Mouse (Mus musculus): ENCODE measurements around the gene Fbxl15.

Fbxl15 gene

GRCm38 (mm10) chr19:46308706-46309435 lies 19.1 kb upstream of the Fbxl15 start:
- peak; percentile 74 for DNase-seq (ENCODE audit: low spot score)

DNA sequence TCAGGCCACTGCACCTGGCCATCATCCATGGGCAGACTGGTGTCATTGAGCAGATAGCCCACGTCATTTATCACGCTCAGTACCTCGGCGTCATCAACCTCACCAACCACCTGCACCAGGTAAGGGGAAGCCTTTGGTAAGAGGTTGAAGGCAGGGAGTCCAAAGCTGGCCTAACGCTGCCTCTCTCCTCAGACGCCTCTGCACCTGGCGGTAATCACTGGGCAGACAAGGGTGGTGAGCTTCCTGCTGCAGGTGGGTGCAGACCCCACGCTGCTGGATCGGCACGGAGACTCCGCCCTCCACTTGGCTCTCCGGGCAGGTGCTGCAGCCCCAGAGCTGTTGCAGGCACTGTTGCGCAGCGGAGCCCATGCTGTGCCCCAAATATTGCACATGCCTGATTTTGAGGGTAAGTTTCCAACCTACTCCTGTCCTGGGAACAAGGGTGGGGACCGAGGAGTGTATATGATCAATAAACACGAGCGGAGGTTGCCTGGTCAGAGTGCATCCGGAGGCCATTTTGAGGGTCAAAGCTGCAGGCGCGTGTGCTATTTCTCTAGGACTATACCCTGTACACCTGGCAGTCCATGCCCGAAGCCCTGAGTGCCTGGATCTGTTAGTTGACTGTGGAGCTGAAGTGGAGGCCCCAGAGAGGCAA lies 18.2 kb upstream of the Fbxl15 start:
- DNase-seq (ENCODE audit: low spot score) = no peak

- DNase-seq (ENCODE audit: low spot score) = no peak
Observed at GRCm38 (mm10) chr19:46310312-46310865, 17.6 kb upstream of the Fbxl15 start.

DNA sequence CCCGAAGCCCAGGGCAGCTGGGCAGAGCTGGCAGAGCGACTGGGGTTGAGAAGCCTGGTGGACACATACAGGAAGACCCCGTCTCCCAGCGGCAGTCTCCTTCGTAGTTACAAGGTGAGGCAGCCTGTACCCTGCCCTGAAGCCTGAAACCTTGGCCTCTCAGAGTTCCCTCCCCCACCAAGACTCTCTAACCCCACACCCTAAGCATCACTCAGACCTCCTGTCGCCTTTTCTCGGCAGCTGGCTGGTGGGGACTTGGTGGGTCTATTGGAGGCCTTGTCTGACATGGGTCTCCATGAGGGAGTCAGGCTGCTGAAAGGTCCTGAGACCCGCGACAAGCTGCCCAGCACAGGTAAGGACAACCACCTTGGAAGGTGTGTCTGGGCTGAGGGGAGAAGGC lies 16.6 kb upstream of the Fbxl15 start:
- DNase-seq (ENCODE audit: low spot score) = no peak

DNA sequence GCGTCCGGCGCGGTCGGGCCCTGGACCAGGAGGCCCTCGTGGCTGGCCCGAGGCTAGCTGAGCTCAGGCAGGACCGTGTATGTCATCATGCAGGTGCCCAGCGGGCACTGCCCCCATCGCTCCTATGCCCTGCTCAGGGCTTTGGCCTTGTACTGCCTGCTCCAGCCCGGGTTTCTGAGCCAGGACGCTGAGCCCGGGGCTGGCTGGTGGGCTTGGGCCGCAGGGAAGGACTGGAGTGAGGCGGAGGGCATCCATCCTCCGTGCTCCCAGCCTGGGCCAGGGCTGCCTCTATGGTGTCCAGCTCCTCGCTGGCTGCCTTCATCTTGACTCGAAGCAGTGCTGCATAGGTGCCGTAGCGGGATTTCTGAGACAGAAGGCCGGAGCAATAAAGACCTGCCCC lies 15.4 kb upstream of the Fbxl15 start:
- no peak for DNase-seq (ENCODE audit: low spot score)

GRCm38 (mm10) chr19:46313116-46313515 lies 14.9 kb upstream of the Fbxl15 start:
- no peak for DNase-seq (ENCODE audit: low spot score)

DNA sequence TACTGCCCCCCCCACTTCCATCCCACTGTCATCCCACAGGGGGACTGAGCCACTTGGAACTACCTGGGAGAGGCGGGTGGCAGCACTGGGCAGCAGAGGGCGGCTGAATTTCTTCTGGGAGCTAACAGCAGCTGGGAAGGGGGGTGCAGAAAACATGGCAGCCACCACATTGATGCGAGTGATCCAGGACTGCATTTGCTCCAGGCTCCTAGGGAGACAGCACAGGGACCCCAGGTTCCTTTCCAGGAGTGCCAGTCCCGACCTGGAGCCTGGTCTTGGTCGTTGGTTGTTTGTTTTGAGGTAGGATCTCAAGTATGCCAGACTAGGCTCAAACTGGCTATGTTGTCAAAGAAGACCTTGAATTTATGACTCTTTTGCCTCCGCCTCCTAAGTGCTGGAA lies 14.4 kb upstream of the Fbxl15 start:
- DNase-seq (ENCODE audit: low spot score) = no peak

DNA sequence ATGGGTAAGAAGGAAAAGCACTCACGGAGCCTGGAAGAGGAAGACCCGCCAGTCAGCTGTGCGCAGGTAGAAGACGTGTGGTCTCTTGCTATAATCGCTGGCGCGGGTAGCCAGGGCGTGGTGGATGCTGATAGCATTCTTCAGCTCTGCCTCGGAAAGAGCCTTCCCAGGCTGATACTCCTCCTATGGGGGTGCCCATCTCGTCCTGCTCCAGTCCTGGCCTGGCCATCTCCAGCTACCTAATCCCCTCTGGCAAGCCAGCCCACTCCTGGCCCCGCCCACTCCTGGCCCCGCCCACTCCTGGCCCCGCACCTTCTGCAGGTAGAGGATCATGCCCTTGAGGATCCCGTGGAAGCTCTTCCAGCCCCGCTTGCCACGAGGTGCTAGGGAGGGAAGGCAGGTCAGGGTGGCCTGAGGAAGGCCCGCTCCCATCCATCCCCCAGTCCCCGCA lies 13.8 kb upstream of the Fbxl15 start:
- no peak for DNase-seq (ENCODE audit: low spot score)

GRCm38 (mm10) chr19:46314872-46315742 lies 12.9 kb upstream of the Fbxl15 start:
- peak; percentile 86 for DNase-seq (ENCODE audit: low spot score)

- DNase-seq (ENCODE audit: low spot score) = no peak
Observed at GRCm38 (mm10) chr19:46315752-46316610, 12.0 kb upstream of the Fbxl15 start.

- DNase-seq (ENCODE audit: low spot score) = no peak
Observed at GRCm38 (mm10) chr19:46316846-46317545, 11.0 kb upstream of the Fbxl15 start.

DNA sequence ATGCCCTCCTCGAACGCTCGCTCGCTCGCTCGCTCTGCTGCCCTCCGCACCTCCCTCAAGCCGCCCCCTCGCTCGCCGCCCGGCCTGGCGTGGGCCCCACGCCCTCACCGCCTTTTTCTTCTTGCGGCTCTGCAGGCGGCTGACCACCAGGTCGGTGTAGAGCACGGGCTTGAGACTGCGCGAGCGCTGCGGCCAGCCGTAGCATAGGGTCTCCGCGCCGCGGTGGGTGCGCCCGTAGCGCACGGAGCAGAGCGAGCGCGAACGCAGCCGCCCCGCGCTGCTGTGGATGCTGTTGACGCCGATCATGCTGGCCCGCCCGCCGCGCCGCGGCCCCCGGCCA lies 10.5 kb upstream of the Fbxl15 start:
- DNase-seq (ENCODE audit: low spot score) = no peak

- no peak for DNase-seq (ENCODE audit: low spot score)
Observed at GRCm38 (mm10) chr19:46318031-46318471, 9.9 kb upstream of the Fbxl15 start.

DNA sequence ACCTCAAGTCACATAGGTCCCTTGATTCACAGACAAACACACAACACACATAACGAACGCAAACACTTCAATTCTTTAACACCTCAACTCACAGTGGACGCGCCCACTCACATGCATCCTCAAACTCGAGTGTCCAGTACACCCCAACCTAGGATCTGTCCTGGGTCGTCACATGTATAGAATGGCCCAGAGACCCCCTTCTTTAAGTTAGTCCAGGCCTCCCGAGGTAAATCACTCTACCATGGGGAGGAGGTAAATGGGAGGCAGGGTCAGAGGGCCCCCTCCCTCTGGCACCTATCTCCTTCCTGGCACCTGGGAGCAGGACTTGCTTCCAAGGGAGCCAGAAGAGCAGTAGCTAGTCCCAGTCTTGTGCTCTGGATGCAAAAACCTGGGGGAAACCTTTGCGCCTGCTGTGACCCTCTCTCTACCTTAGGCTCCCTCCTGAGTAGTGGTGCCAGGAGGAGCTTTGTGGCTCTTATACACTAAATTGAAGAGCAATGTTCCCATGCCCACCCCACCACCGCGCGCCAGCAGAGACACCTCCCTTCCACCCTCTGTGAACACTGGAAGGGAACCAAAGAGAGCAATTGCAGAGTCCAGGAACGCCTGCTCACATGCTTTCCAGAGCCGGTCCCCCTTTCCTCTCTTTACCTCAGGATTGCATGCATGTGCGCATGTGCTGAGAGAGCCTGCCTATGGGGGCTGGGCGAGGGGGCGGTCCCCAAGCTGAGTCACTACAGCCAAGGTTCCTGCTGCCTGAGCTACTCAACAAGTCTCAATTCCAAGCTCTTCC lies 9.2 kb upstream of the Fbxl15 start:
- DNase-seq (ENCODE audit: low spot score) = no peak

DNA sequence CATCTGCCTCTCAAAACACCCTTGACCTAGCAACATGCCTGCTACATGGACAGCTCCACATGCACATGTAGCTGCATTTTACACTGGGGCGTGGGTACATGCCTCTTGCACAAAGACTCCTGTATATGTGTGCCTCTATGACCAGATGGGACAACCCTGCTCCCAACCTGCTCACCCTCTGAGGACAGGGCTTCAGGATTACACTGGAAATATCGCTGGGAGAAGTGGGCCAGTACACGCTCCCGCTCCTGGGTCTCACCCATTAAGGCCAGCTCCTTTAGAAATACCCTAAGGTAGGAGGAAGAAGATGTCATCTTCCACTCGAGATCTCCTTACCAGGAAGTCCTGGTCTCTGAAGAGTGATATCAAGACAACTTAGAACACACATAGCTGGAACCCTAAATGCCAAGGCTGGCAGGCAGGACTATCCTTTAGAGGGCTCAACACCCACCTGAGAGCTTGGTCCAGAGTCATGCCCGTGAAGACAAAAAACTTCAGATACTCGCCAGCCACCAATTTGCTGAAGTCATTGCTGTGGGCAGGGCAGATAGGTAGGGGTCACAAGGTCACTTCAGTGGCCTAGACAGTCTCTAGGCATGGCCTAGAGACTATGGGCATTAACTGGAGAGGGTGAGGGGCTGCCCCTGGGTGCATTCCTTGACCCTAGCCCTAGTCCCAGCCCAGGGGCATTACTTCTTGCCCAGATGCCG lies 7.8 kb upstream of the Fbxl15 start:
- no peak for DNase-seq (ENCODE audit: low spot score)

DNA sequence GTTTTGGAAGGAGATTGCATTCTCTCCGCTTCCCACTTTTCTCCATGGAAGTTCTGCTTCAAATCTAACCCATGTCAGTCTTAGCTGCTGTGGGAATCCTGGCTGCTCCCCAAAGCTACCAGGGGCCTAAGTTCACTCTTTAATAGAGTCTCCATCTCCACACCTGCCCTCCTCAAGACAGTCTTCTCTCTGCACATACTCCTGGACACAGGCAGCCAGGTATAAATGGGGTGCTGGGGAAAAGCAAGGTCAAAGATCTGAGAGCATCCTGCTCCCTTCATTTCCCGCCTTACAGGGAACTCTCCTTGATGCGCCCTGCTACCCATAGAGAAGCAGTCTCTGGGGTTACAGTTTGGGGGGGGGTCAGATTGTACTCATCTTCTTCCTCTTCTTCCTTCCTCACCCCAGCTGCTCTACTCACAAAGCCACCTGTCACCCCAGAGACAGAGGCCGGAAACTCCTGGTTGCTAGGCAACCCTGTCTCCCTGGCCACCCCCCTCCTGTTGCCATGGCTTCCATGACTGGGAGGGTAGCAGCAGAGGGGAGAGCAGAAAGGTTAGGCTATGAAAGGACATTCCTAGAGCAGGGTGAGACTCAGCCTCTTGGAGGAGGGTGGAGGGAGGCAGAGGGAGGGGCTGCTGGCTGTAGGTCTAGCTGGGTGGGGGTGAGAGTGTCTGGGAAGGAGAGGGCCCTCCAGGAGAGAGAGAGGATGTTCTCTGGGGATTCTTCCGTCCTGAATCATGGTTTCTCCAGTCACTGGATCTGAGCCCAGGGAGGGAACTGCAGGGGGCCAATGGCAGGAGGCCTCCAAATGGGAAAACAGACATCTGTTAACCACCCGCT lies 6.7 kb upstream of the Fbxl15 start:
- DNase-seq (ENCODE audit: low spot score) = no peak

GRCm38 (mm10) chr19:46322144-46322995 lies 5.6 kb upstream of the Fbxl15 start:
- no peak for DNase-seq (ENCODE audit: low spot score)
